Mouse (Mus musculus): Measurements from ENCODE around the gene Ttll5. TPM values are rescaled to one million over a fixed set of nuclear protein-coding genes. Genes with fewer than 3 reads are reported as not detected.

Ttll5 gene
- polyA plus RNA-seq, 1 experiment from 2014 or later = 18.7 TPM

DNA sequence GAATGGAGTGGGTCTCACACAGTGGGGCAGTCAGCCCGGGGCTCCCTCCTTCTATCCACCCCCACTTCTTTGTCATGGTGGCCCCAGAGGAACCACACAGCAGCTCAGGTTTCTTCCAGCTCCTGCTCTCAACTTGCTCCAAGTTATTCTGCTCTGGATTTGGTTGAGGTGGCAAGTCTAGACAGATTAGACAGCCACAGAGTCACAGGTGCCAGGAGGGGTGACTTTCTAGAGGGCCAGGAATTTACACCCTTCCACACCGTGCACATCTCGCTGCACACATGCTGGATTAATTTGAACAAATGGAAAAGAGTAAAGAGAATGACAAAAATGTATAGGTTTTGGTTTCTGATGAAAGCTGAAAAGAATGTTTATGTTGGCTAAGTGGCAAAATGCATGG lies 276.3 kb downstream of the Ttll5 start:
- Histone ChIP-seq H3K4me3 (ENCODE audit: low read depth, low read length) (no peak overlapping the region), H3K36me3 (ENCODE audit: control insufficient read depth, insufficient read depth, low read length) (no peaks in the 10 kb centered on the region), H3K9ac (ENCODE audit: low read length) (no peak overlapping the region), H3K27ac (ENCODE audit: low read depth, low read length) (no peak overlapping the region), H3K4me2 (no peak overlapping the region), H3K4me1 (ENCODE audit: control insufficient read depth, insufficient read depth, low read length) (peaks cover 15% of the 10 kb centered on the region), H3K27me3 (ENCODE audit: control insufficient read depth, insufficient read depth, low read length) (no peaks in the 10 kb centered on the region), H3K9me3 (ENCODE audit: control insufficient read depth, low read length) (no peaks in the 10 kb centered on the region)
- ATAC-seq (ENCODE audit: low FRiP score) = no peak
- no peak for DNase-seq (ENCODE audit: low spot score, missing footprints)
- WGBS = 91% methylated on average over 3 of the region's 3 CpGs

GRCm38 (mm10) chr12:86102686-86103085 lies 278.2 kb downstream of the Ttll5 start:
- WGBS = 82% methylated on average over 8 of the region's 8 CpGs
- Histone ChIP-seq H3K9me3 (ENCODE audit: control insufficient read depth, low read length) (no peaks in the 10 kb centered on the region), H3K4me3 (ENCODE audit: low read depth, low read length) (no peak overlapping the region), H3K9ac (ENCODE audit: low read length) (peak overlapping the region; percentile 13; the same call in 1 of the 2 replicates), H3K4me1 (ENCODE audit: control insufficient read depth, insufficient read depth, low read length) (peaks cover 15% of the 10 kb centered on the region), H3K4me2 (no peak overlapping the region), H3K27me3 (ENCODE audit: control insufficient read depth, insufficient read depth, low read length) (no peaks in the 10 kb centered on the region), H3K27ac (ENCODE audit: low read depth, low read length) (no peak overlapping the region; the same call in 1 of the 2 replicates), H3K36me3 (ENCODE audit: control insufficient read depth, insufficient read depth, low read length) (no peaks in the 10 kb centered on the region)
- ATAC-seq (ENCODE audit: low FRiP score) = no peak
- peak; percentile 77 for DNase-seq (ENCODE audit: low spot score, missing footprints)

- peak; percentile 57; the same call in 1 of the 2 replicates for ATAC-seq (ENCODE audit: low FRiP score)
- Histone ChIP-seq H3K4me2 (no peak overlapping the region), H3K9me3 (ENCODE audit: control insufficient read depth, low read length) (no peaks in the 10 kb centered on the region), H3K4me1 (ENCODE audit: control insufficient read depth, insufficient read depth, low read length) (peaks cover 15% of the 10 kb centered on the region), H3K27ac (ENCODE audit: low read depth, low read length) (peak overlapping the region; percentile 3; the same call in 1 of the 2 replicates), H3K27me3 (ENCODE audit: control insufficient read depth, insufficient read depth, low read length) (no peaks in the 10 kb centered on the region), H3K9ac (ENCODE audit: low read length) (peak overlapping the region; percentile 38), H3K36me3 (ENCODE audit: control insufficient read depth, insufficient read depth, low read length) (no peaks in the 10 kb centered on the region), H3K4me3 (ENCODE audit: low read depth, low read length) (no peak overlapping the region)
- peak; percentile 89 for DNase-seq (ENCODE audit: low spot score, missing footprints)
- 19% methylated on average over 11 of the region's 11 CpGs for WGBS
Observed at GRCm38 (mm10) chr12:86103391-86103790, 278.9 kb downstream of the Ttll5 start.

DNA sequence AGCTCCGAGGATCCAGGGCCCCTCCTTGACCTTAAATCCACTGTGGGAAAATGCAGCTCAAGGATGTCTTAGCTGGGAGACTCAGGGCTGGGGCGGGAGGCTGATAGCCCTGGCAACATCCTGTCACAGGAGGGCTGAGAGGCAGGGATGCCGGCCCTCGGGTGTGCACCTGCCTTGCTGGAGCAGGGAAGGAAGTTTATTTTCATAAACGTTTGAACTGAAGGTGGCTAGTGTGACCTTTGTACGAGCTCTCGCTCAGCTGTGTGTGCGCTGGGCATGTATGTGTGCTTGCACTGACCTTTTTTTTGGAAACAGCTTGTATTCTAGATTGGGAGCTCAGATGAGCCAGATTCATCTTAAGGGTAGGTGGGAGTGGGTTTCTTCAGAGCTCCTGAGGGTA lies 279.4 kb downstream of the Ttll5 start:
- Histone ChIP-seq H3K27ac (ENCODE audit: low read depth, low read length) (no peak overlapping the region; the same call in 1 of the 2 replicates), H3K9me3 (ENCODE audit: control insufficient read depth, low read length) (no peaks in the 10 kb centered on the region), H3K4me2 (no peak overlapping the region), H3K9ac (ENCODE audit: low read length) (no peak overlapping the region; the same call in 1 of the 2 replicates), H3K27me3 (ENCODE audit: control insufficient read depth, insufficient read depth, low read length) (no peaks in the 10 kb centered on the region), H3K4me3 (ENCODE audit: low read depth, low read length) (no peak overlapping the region), H3K36me3 (ENCODE audit: control insufficient read depth, insufficient read depth, low read length) (no peaks in the 10 kb centered on the region), H3K4me1 (ENCODE audit: control insufficient read depth, insufficient read depth, low read length) (peaks cover 15% of the 10 kb centered on the region)
- DNase-seq (ENCODE audit: low spot score, missing footprints) (peak; percentile 89), ATAC-seq (ENCODE audit: low FRiP score) (peak; percentile 59; the same call in 1 of the 2 replicates)
- WGBS = 41% methylated on average over 8 of the region's 8 CpGs

- no peak overlapping the region for H3K4me3 ChIP-seq (ENCODE audit: low read depth, low read length)
- H3K27ac ChIP-seq (ENCODE audit: low read depth, low read length) = no peak overlapping the region; the same call in 1 of the 2 replicates
- WGBS = 78% methylated on average over 11 of the region's 11 CpGs
- DNase-seq (ENCODE audit: low spot score, missing footprints) = no peak
- no peaks in the 10 kb centered on the region for H3K36me3 ChIP-seq (ENCODE audit: control insufficient read depth, insufficient read depth, low read length)
- no peak for ATAC-seq (ENCODE audit: low FRiP score)
- H3K9ac ChIP-seq (ENCODE audit: low read length) = no peak overlapping the region; the same call in 1 of the 2 replicates
- H3K4me2 ChIP-seq = no peak overlapping the region
- no peaks in the 10 kb centered on the region for H3K9me3 ChIP-seq (ENCODE audit: control insufficient read depth, low read length)
- H3K4me1 ChIP-seq (ENCODE audit: control insufficient read depth, insufficient read depth, low read length) = peaks cover 15% of the 10 kb centered on the region
- no peaks in the 10 kb centered on the region for H3K27me3 ChIP-seq (ENCODE audit: control insufficient read depth, insufficient read depth, low read length)
Observed at GRCm38 (mm10) chr12:86104297-86104696, 279.8 kb downstream of the Ttll5 start.

DNA sequence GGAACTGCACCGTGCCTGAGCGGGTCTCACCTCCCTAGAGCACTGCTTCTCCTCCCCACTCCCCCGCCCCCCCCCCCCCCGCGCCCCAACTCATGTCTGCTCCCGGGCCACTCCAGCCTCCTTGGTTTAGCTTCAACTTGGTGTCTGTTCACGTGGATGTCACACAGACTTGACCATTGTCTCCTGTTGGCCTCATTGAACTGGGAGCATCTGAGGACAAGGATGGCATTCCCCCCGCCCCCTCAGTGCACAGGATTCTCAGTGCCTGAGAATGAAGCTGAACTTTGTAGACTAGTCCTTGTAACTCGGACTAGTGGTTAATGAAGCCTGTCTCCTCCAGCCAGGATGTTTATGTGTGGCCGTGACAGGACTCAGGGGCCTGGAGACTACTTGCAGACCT lies 281.1 kb downstream of the Ttll5 start:
- no peak overlapping the region for H3K27ac ChIP-seq (ENCODE audit: low read depth, low read length)
- no peaks in the 10 kb centered on the region for H3K27me3 ChIP-seq (ENCODE audit: control insufficient read depth, insufficient read depth, low read length)
- no peak for ATAC-seq (ENCODE audit: low FRiP score)
- DNase-seq (ENCODE audit: low spot score, missing footprints) = peak; percentile 45
- H3K4me3 ChIP-seq (ENCODE audit: low read depth, low read length) = no peak overlapping the region
- no peak overlapping the region for H3K9ac ChIP-seq (ENCODE audit: low read length)
- no peaks in the 10 kb centered on the region for H3K36me3 ChIP-seq (ENCODE audit: control insufficient read depth, insufficient read depth, low read length)
- WGBS = 77% methylated on average over 8 of the region's 10 CpGs
- peaks cover 15% of the 10 kb centered on the region for H3K4me1 ChIP-seq (ENCODE audit: control insufficient read depth, insufficient read depth, low read length)
- no peaks in the 10 kb centered on the region for H3K9me3 ChIP-seq (ENCODE audit: control insufficient read depth, low read length)
- H3K4me2 ChIP-seq = no peak overlapping the region

DNA sequence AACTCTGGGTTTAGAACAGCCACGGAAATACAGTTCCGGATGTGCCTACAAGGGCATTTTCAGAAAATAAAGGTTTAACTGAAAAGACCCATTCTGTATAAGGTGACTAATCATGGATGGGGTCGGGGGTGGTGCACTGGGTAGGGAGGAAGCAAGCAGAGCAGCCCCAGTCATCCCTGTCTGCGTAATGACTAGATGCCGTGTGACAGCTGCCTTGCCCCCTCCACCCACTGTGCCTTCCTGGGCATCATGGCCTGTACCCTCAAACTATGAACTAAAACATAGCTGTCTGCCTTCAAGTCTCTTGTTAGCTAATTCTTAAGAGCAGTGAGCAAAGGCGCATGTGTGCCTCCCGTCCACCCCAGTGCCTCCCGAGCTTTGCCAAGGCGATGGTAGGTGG lies 281.6 kb downstream of the Ttll5 start:
- H3K9ac ChIP-seq (ENCODE audit: low read length) = no peak overlapping the region
- WGBS = 95% methylated on average over 9 of the region's 9 CpGs
- H3K9me3 ChIP-seq (ENCODE audit: control insufficient read depth, low read length) = no peaks in the 10 kb centered on the region
- H3K27me3 ChIP-seq (ENCODE audit: control insufficient read depth, insufficient read depth, low read length) = no peaks in the 10 kb centered on the region
- ATAC-seq (ENCODE audit: low FRiP score) = no peak
- DNase-seq (ENCODE audit: low spot score, missing footprints) = peak; percentile 47
- H3K27ac ChIP-seq (ENCODE audit: low read depth, low read length) = no peak overlapping the region
- no peaks in the 10 kb centered on the region for H3K36me3 ChIP-seq (ENCODE audit: control insufficient read depth, insufficient read depth, low read length)
- H3K4me2 ChIP-seq = no peak overlapping the region
- no peak overlapping the region for H3K4me3 ChIP-seq (ENCODE audit: low read depth, low read length)
- H3K4me1 ChIP-seq (ENCODE audit: control insufficient read depth, insufficient read depth, low read length) = peaks cover 15% of the 10 kb centered on the region

DNA sequence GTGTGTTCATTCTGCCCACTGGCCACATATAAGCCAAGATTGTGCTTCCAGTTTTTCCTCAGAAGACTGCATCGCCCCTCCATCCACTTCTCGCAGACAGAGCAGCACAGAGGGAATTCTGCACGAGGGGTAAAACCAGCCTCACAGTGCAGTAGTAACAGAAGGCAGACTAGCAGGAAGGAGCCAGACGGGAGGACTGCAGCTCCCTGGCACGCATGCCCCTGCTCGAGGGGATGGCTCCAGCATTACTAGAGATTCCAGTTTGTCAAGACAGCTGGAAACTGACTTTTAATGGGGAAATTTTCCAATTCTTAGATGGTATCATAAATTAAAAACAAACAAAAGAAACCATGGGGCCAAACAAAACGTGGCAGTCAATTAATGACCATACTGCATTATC lies 283.2 kb downstream of the Ttll5 start:
- H3K9ac ChIP-seq (ENCODE audit: low read length) = no peak overlapping the region
- DNase-seq (ENCODE audit: low spot score, missing footprints) = peak; percentile 12
- peaks cover 12% of the 10 kb centered on the region for H3K4me1 ChIP-seq (ENCODE audit: control insufficient read depth, insufficient read depth, low read length)
- H3K27me3 ChIP-seq (ENCODE audit: control insufficient read depth, insufficient read depth, low read length) = no peaks in the 10 kb centered on the region
- no peak overlapping the region for H3K27ac ChIP-seq (ENCODE audit: low read depth, low read length)
- H3K4me2 ChIP-seq = no peak overlapping the region
- no peaks in the 10 kb centered on the region for H3K9me3 ChIP-seq (ENCODE audit: control insufficient read depth, low read length)
- no peaks in the 10 kb centered on the region for H3K36me3 ChIP-seq (ENCODE audit: control insufficient read depth, insufficient read depth, low read length)
- 84% methylated on average over 7 of the region's 7 CpGs for WGBS
- no peak for ATAC-seq (ENCODE audit: low FRiP score)
- no peak overlapping the region for H3K4me3 ChIP-seq (ENCODE audit: low read depth, low read length)

- no peaks in the 10 kb centered on the region for H3K27me3 ChIP-seq (ENCODE audit: control insufficient read depth, insufficient read depth, low read length)
- H3K4me3 ChIP-seq (ENCODE audit: low read depth, low read length) = no peak overlapping the region
- H3K9ac ChIP-seq (ENCODE audit: low read length) = no peak overlapping the region
- H3K27ac ChIP-seq (ENCODE audit: low read depth, low read length) = no peak overlapping the region
- no peak overlapping the region for H3K4me2 ChIP-seq
- H3K4me1 ChIP-seq (ENCODE audit: control insufficient read depth, insufficient read depth, low read length) = no peaks in the 10 kb centered on the region
- 78% methylated on average over 4 of the region's 4 CpGs for WGBS
- H3K36me3 ChIP-seq (ENCODE audit: control insufficient read depth, insufficient read depth, low read length) = no peaks in the 10 kb centered on the region
- H3K9me3 ChIP-seq (ENCODE audit: control insufficient read depth, low read length) = no peaks in the 10 kb centered on the region
- ATAC-seq (ENCODE audit: low FRiP score) (no peak), DNase-seq (ENCODE audit: low spot score, missing footprints) (peak; percentile 75)
Observed at GRCm38 (mm10) chr12:86109531-86109930, 285.1 kb downstream of the Ttll5 start.

All from midbrain, embryonic 11.5 days (tissue).